Mouse (Mus musculus): ENCODE results near the gene Fggy.

DNA sequence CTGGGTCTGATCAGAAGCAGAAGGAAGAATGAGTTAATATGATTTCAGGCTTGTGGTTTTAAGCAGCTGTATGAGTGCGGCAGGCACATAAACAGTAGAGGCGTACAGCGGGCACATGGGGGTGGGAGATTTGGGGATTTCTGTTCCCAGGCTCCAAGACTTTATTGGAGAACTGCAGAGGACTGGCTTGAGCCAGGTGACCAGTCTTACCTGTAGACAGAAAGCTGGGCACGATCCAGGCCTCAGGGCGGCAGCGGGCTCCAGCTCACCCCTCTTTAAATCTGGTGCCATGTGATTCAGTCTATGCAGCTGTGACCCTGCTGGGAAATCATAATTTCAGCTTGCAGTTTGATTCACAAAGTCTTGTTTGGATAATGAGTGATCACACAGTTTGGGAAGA is 189.6 kb downstream of the Fggy start:
- TF ChIP-seq CTCF (IDR thresholded peaks at IDR 0.05) (no peak), EP300 (IDR thresholded peaks at IDR 0.05; ENCODE audit: insufficient read depth, low read depth, low read length) (no peak), POLR2A (IDR thresholded peaks at IDR 0.05; ENCODE audit: insufficient read depth, low read depth, low read length) (no peak)
